20 mouse cellular contexts compared by ENCODE assay signal in genomic region chr6:21787274-21787673, GRCm38 (mm10).
DNase-seq lines count a peak whose midpoint lies in the region; ATAC-seq and TF ChIP-seq lines count a peak whose summit lies in the region.
"Had no signal": no experiment of that assay in that cellular context is flagged by ENCODE, and none has a peak within 500 bp of the region (broad histone marks: within the 10 kb centered on the region; RNA-seq: fewer than 3 reads in every experiment).

No protein-coding gene starts in this region.

- H3K79me2 ChIP-seq in MEL (ENCODE audit: control insufficient read depth, insufficient read depth, low read length, poor library complexity), result no peaks in the 10 kb centered on the region

- peak overlapping the region; percentile 46; the same call in 1 of the 2 replicates for H3K9ac ChIP-seq in heart, embryonic 11.5 days (ENCODE audit: low read depth, low read length)
- no peak overlapping the region for H3K9ac ChIP-seq in MEL (ENCODE audit: control insufficient read depth, low read depth, low read length, poor library complexity, severe bottlenecking)
- H3K9ac ChIP-seq in intestine, embryonic 15.5 days, result no peak overlapping the region
- no peak overlapping the region for H3K9ac ChIP-seq in liver, embryonic 14.5 days (replicated peaks)
- H3K9ac ChIP-seq: embryonic facial prominence, embryonic 13.5 days; heart, embryonic 13.5 days; neural tube, embryonic 12.5 days had no signal

- no peak for DNase-seq in heart, postnatal 14 days
- peak; percentile 68 for DNase-seq in MEL (ENCODE audit: low read depth, low spot score)
- peak in 2 of 3 experiments; percentile 37 to 39 for DNase-seq in liver, embryonic 14.5 days (ENCODE audit: low read depth in 3 of 3, low spot score in 3 of 3)
- DNase-seq in kidney, postnatal 25 days, result no peak
- DNase-seq in left cerebral cortex, postnatal 14 days (ENCODE audit: low spot score in 2 of 2), result no peak
- DNase-seq in left cerebral cortex, postnatal 25 days (ENCODE audit: low spot score in 2 of 2), result no peak
- DNase-seq: cerebellum, adult 8-10 months; gastrocnemius, adult 2 months; heart, postnatal 4 days; kidney, adult 9 months; kidney, postnatal 4 days; lung, postnatal 10 days; right cerebral cortex, adult 18-20 months had no signal

- H3K4me2 ChIP-seq in heart, embryonic 11.5 days, result no peak overlapping the region
- H3K4me2 ChIP-seq in intestine, embryonic 15.5 days (replicated peaks), result no peak overlapping the region
- H3K4me2 ChIP-seq in liver, embryonic 14.5 days (ENCODE audit: low read depth), result peak overlapping the region; percentile 53
- H3K4me2 ChIP-seq: embryonic facial prominence, embryonic 13.5 days; heart, embryonic 13.5 days; neural tube, embryonic 12.5 days had no signal

- H3K9me3 ChIP-seq in heart, embryonic 11.5 days (replicated peaks; ENCODE audit: control insufficient read depth, low read length), result no peaks in the 10 kb centered on the region
- H3K9me3 ChIP-seq in MEL (replicated peaks; ENCODE audit: insufficient read depth, low read length), result no peaks in the 10 kb centered on the region
- no peaks in the 10 kb centered on the region for H3K9me3 ChIP-seq in intestine, embryonic 15.5 days
- H3K9me3 ChIP-seq in liver, embryonic 14.5 days (ENCODE audit: control insufficient read depth, low read length), result no peaks in the 10 kb centered on the region
- H3K9me3 ChIP-seq: embryonic facial prominence, embryonic 13.5 days; heart, embryonic 13.5 days; megakaryocyte, embryonic 14.5 days; neural tube, embryonic 12.5 days had no signal

- H3K4me3 ChIP-seq in heart, embryonic 11.5 days (ENCODE audit: low read depth, low read length), result no peak overlapping the region
- H3K4me3 ChIP-seq in MEL (ENCODE audit: control insufficient read depth in 1 of 2, insufficient read depth in 1 of 2, low read depth in 2 of 2, low read length in 2 of 2), result 0 out of 4 replicates have a peak overlapping the region, but pooled peaks of 1 of the 2 experiments have one; percentile 14
- no peak overlapping the region for H3K4me3 ChIP-seq in intestine, embryonic 15.5 days (replicated peaks)
- no peak overlapping the region for H3K4me3 ChIP-seq in liver, embryonic 14.5 days (ENCODE audit: insufficient read depth in 1 of 2, low read depth in 2 of 2, low read length in 2 of 2)
- H3K4me3 ChIP-seq: embryonic facial prominence, embryonic 13.5 days; gastrocnemius, adult 2 months; heart, embryonic 13.5 days; megakaryocyte, embryonic 14.5 days; neural tube, embryonic 12.5 days had no signal

- H3K27ac ChIP-seq in heart, embryonic 11.5 days (ENCODE audit: low read depth, low read length), result no peak overlapping the region
- H3K27ac ChIP-seq in MEL (ENCODE audit: control insufficient read depth, low read depth, low read length), result peak overlapping the region; percentile 62
- 0 out of 2 replicates have a peak overlapping the region, but pooled peaks have one; percentile 17 for H3K27ac ChIP-seq in intestine, embryonic 15.5 days
- peak overlapping the region; percentile 14; the same call in 1 of the 2 replicates for H3K27ac ChIP-seq in liver, embryonic 14.5 days
- H3K27ac ChIP-seq: embryonic facial prominence, embryonic 13.5 days; gastrocnemius, adult 2 months; heart, embryonic 13.5 days; neural tube, embryonic 12.5 days had no signal

- TF ChIP-seq RAD21 in MEL (IDR thresholded peaks at IDR 0.05; ENCODE audit: low read depth, low read length), result no peak

- 34% methylated on average over 6 of the region's 6 CpGs for WGBS in heart, embryonic 11.5 days (ENCODE audit: insufficient replicate concordance)
- WGBS in intestine, embryonic 15.5 days, result 36% methylated on average over 6 of the region's 6 CpGs
- WGBS in liver, embryonic 14.5 days (ENCODE audit: insufficient replicate concordance), result 8% methylated on average over 6 of the region's 6 CpGs

- no peak for TF ChIP-seq CTCF in MEL (IDR thresholded peaks at IDR 0.05 in 2 of 3, conservative IDR thresholded peaks at IDR 0.05 in 1 of 3; ENCODE audit: control insufficient read depth in 1 of 3, insufficient read depth in 1 of 3, low read depth in 2 of 3, low read length in 3 of 3, poor library complexity in 1 of 3, severe bottlenecking in 1 of 3)
- TF ChIP-seq CTCF in liver, embryonic 14.5 days (IDR thresholded peaks at IDR 0.05; ENCODE audit: low read depth), result no peak

- peaks cover 2% of the 10 kb centered on the region; the same call in 1 of the 2 replicates for H3K4me1 ChIP-seq in heart, embryonic 11.5 days (ENCODE audit: control insufficient read depth, insufficient read depth, low read length)
- H3K4me1 ChIP-seq in MEL (ENCODE audit: control insufficient read depth in 1 of 2, insufficient read depth in 2 of 2, low read length in 2 of 2), result peaks cover 26 to 43% of the 10 kb centered on the region in 2 experiments
- 0 out of 2 replicates have a peak, but pooled peaks cover 3% of the 10 kb centered on the region for H3K4me1 ChIP-seq in intestine, embryonic 15.5 days (replicated peaks)
- peaks cover 49% of the 10 kb centered on the region in 2 experiments for H3K4me1 ChIP-seq in liver, embryonic 14.5 days (replicated peaks; ENCODE audit: control insufficient read depth in 2 of 2, insufficient read depth in 2 of 2, low read length in 1 of 2)
- H3K4me1 ChIP-seq: embryonic facial prominence, embryonic 13.5 days; megakaryocyte, embryonic 14.5 days; neural tube, embryonic 12.5 days had no signal

- no peak for ATAC-seq in heart, embryonic 11.5 days (replicated peaks; ENCODE audit: insufficient number of reproducible peaks, low FRiP score, low TSS enrichment)
- ATAC-seq in intestine, embryonic 15.5 days, result peak; percentile 54
- ATAC-seq in liver, embryonic 14.5 days (ENCODE audit: insufficient read depth), result peak; percentile 75

- no peaks in the 10 kb centered on the region for H3K27me3 ChIP-seq in heart, embryonic 11.5 days (ENCODE audit: control insufficient read depth, insufficient read depth, low read length)
- H3K27me3 ChIP-seq in MEL (ENCODE audit: control insufficient read depth in 1 of 2, insufficient read depth in 2 of 2, low read length in 2 of 2), result no peaks in the 10 kb centered on the region
- H3K27me3 ChIP-seq in intestine, embryonic 15.5 days (replicated peaks), result no peaks in the 10 kb centered on the region
- H3K27me3 ChIP-seq in liver, embryonic 14.5 days (ENCODE audit: control insufficient read depth, insufficient read depth, low read length), result no peaks in the 10 kb centered on the region
- H3K27me3 ChIP-seq: CH12.LX; embryonic facial prominence, embryonic 13.5 days; heart, embryonic 13.5 days; megakaryocyte, embryonic 14.5 days; neural tube, embryonic 12.5 days had no signal

- intact Hi-C loops in heart, postnatal 14 days (cut with DNase I), result no loop called here
- intact Hi-C loops in left cerebral cortex, postnatal 14 days (cut with DNase I), result no loop called here
- intact Hi-C loops in left cerebral cortex, postnatal 25 days (cut with DNase I), result no loop called here

- H3K36me3 ChIP-seq in heart, embryonic 11.5 days (ENCODE audit: control insufficient read depth, insufficient read depth, low read length), result no peaks in the 10 kb centered on the region
- H3K36me3 ChIP-seq in MEL (ENCODE audit: control insufficient read depth in 1 of 2, insufficient read depth in 2 of 2, low read length in 2 of 2), result peaks cover 0 to 53% of the 10 kb centered on the region in 2 experiments; a peak in 2 of 4 replicates
- H3K36me3 ChIP-seq in intestine, embryonic 15.5 days, result no peaks in the 10 kb centered on the region
- H3K36me3 ChIP-seq in liver, embryonic 14.5 days (replicated peaks; ENCODE audit: control insufficient read depth, insufficient read depth, low read depth), result no peaks in the 10 kb centered on the region
- H3K36me3 ChIP-seq: embryonic facial prominence, embryonic 13.5 days; neural tube, embryonic 12.5 days had no signal

- peak; percentile 80 to 96 for TF ChIP-seq EP300 in MEL (IDR thresholded peaks at IDR 0.05; ENCODE audit: low read depth in 1 of 2, low read length in 2 of 2)
- peak; percentile 78 for TF ChIP-seq EP300 in liver, embryonic 14.5 days (IDR thresholded peaks at IDR 0.05; ENCODE audit: low read depth)

- peak in 1 of 2 experiments; percentile 23; a peak in 1 of 4 replicates for TF ChIP-seq POLR2A in MEL (IDR thresholded peaks at IDR 0.05; ENCODE audit: control insufficient read depth in 1 of 2, insufficient read depth in 1 of 2, low read depth in 1 of 2, low read length in 2 of 2, poor library complexity in 1 of 2)

TF ChIP-seq in MEL, 35 proteins besides CTCF, POLR2A, EP300 and RAD21:
- TF ChIP-seq ELF1 (IDR thresholded peaks at IDR 0.05; ENCODE audit: low read depth, low read length) (peak; percentile 24; the same call in 1 of the 2 replicates), ETS1 (IDR thresholded peaks at IDR 0.05; ENCODE audit: low read depth, low read length) (peak; percentile 74), UBTF (IDR thresholded peaks at IDR 0.05; ENCODE audit: borderline replicate concordance, insufficient read depth, low read depth, low read length) (no peak), MYB (IDR thresholded peaks at IDR 0.05; ENCODE audit: low read depth, low read length) (peak; percentile 80), GATA1 (IDR thresholded peaks at IDR 0.05; ENCODE audit: low read depth, low read length) (peak; percentile 91), MAFK (IDR thresholded peaks at IDR 0.05; ENCODE audit: borderline replicate concordance, low read depth, low read length) (no peak), ZNF384 (IDR thresholded peaks at IDR 0.05; ENCODE audit: low read depth, low read length) (no peak), HCFC1 (IDR thresholded peaks at IDR 0.05; ENCODE audit: low read depth, low read length) (no peak), SIN3A (IDR thresholded peaks at IDR 0.05; ENCODE audit: low read length) (peak; percentile 67), RCOR1 (IDR thresholded peaks at IDR 0.05; ENCODE audit: low read depth, low read length) (peak; percentile 91), TCF12 (IDR thresholded peaks at IDR 0.05; ENCODE audit: low read depth, low read length) (peak; percentile 94)

Comparison
In these comparisons a context has a peak if more than half of its experiments do, and no peak if none do; other contexts are left out.
1. DNase-seq: peak in MEL (single experiment) and liver, embryonic 14.5 days (2 of 3); none in heart, postnatal 14 days (0 of 2), kidney, postnatal 25 days (0 of 2), left cerebral cortex, postnatal 14 days (0 of 2) and left cerebral cortex, postnatal 25 days (0 of 2).